Mouse (Mus musculus): ENCODE results near the gene Gm49661. TPM values are rescaled to one million over a fixed set of nuclear protein-coding genes. Genes with fewer than 3 reads are reported as not detected.

Gene Gm49661
- polyA plus RNA-seq, 1 experiment from 2014 or later: not detected

- H3K9ac ChIP-seq: no peak overlapping the region
- no peak overlapping the region for H3K4me2 ChIP-seq (replicated peaks)
- H3K4me3 ChIP-seq (replicated peaks; ENCODE audit: low read length): no peak overlapping the region
- no peaks in the 10 kb centered on the region for H3K4me1 ChIP-seq (replicated peaks; ENCODE audit: control insufficient read depth, insufficient read depth, low read length)
- no peaks in the 10 kb centered on the region for H3K9me3 ChIP-seq (ENCODE audit: control insufficient read depth, low read length)
- DNase-seq (ENCODE audit: low spot score): no peak
- ATAC-seq (ENCODE audit: low FRiP score): no peak
- H3K36me3 ChIP-seq (replicated peaks; ENCODE audit: control insufficient read depth, insufficient read depth): peaks cover 30% of the 10 kb centered on the region
- 89% methylated on average over 7 of the region's 7 CpGs for WGBS
- H3K27me3 ChIP-seq (ENCODE audit: control insufficient read depth, insufficient read depth, low read length): no peaks in the 10 kb centered on the region
- H3K27ac ChIP-seq: no peak overlapping the region
Observed at GRCm38 (mm10) chr8:84959811-84960210, 9.4 kb downstream of the Gm49661 start.

GRCm38 (mm10) chr8:84956768-84957167 lies 12.5 kb downstream of the Gm49661 start:
- Histone ChIP-seq H3K9me3 (ENCODE audit: control insufficient read depth, low read length) (no peaks in the 10 kb centered on the region), H3K27me3 (ENCODE audit: control insufficient read depth, insufficient read depth, low read length) (0 out of 2 replicates have a peak, but pooled peaks cover 7% of the 10 kb centered on the region), H3K4me2 (replicated peaks) (no peak overlapping the region), H3K36me3 (replicated peaks; ENCODE audit: control insufficient read depth, insufficient read depth) (peaks cover 30% of the 10 kb centered on the region), H3K4me3 (replicated peaks; ENCODE audit: low read length) (no peak overlapping the region), H3K4me1 (replicated peaks; ENCODE audit: control insufficient read depth, insufficient read depth, low read length) (no peaks in the 10 kb centered on the region), H3K9ac (no peak overlapping the region), H3K27ac (no peak overlapping the region)
- ATAC-seq (ENCODE audit: low FRiP score) (no peak), DNase-seq (ENCODE audit: low spot score) (peak; percentile 85)
- WGBS: 48% methylated on average over 2 of the region's 2 CpGs

DNA sequence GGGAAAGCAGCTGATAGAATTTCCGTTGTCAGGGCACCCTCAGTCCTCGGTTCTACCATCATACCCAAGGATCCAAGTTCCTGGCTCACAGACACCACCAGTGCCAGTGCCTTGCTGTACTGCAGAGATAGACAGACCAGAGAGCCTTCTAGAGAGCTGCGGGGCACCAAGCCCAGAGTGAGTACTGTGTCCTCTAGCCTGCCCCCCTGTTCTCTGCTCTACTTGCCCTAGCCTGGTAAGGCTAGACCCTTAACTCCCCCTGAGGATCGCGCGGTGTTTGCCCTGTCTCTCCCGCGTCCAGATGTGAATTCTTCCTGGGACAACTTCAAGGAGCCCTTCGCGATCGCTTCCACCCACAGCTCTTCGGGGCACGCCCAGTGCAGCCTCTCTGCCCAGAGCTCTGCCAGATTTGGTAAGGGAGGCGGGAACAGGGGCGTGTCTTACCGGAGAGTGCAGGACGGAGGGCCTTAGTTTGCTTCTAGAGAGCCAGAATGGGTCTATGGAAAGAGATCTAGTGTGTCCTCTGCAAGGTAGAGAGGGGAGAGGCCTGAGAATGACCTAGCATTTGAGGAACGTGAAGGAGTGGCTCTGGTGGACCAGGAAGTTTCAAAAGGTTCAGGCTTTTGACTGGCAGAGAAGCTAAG lies 16.5 kb downstream of the Gm49661 start:
- H3K4me2 ChIP-seq (replicated peaks): no peak overlapping the region
- no peak overlapping the region for H3K9ac ChIP-seq
- 9% methylated on average over 18 of the region's 18 CpGs for WGBS

DNA sequence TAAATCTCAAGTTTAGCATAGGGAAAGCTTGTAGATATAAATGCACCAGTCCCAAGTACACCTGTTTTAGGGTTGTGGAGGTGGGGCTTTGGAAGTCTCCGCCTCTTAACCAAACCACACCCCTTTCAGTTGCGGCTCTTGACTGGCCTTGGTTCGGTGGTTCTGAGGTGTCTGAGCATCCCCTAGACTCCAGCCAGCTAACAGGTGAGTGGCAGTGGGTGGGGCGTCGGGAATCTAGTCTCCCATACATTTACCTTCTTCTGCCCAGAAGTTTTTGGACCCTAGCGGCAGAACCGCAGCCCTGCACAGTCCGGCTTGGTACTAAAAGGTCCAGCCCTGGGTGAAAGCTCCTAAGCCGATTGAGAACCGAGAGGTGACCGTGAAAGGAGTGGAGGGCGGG lies 19.5 kb downstream of the Gm49661 start:
- H3K4me3 ChIP-seq (replicated peaks; ENCODE audit: low read length): no peak overlapping the region
- no peaks in the 10 kb centered on the region for H3K9me3 ChIP-seq (ENCODE audit: control insufficient read depth, low read length)
- WGBS: 17% methylated on average over 12 of the region's 12 CpGs
- peaks cover 16% of the 10 kb centered on the region for H3K4me1 ChIP-seq (replicated peaks; ENCODE audit: control insufficient read depth, insufficient read depth, low read length)
- no peak for DNase-seq (ENCODE audit: low spot score)
- no peak overlapping the region for H3K4me2 ChIP-seq (replicated peaks)
- no peak for ATAC-seq (ENCODE audit: low FRiP score)
- H3K27ac ChIP-seq: no peak overlapping the region
- H3K27me3 ChIP-seq (ENCODE audit: control insufficient read depth, insufficient read depth, low read length): peaks cover 57% of the 10 kb centered on the region
- H3K36me3 ChIP-seq (replicated peaks; ENCODE audit: control insufficient read depth, insufficient read depth): no peaks in the 10 kb centered on the region
- H3K9ac ChIP-seq: no peak overlapping the region

More for the DNA sequence above, 16.5 kb downstream of the Gm49661 start:
- Histone ChIP-seq H3K27me3 (ENCODE audit: control insufficient read depth, insufficient read depth, low read length) (peaks cover 34% of the 10 kb centered on the region), H3K4me3 (replicated peaks; ENCODE audit: low read length) (no peak overlapping the region), H3K36me3 (replicated peaks; ENCODE audit: control insufficient read depth, insufficient read depth) (peaks cover 7% of the 10 kb centered on the region), H3K27ac (no peak overlapping the region), H3K9me3 (ENCODE audit: control insufficient read depth, low read length) (no peaks in the 10 kb centered on the region), H3K4me1 (replicated peaks; ENCODE audit: control insufficient read depth, insufficient read depth, low read length) (no peaks in the 10 kb centered on the region)
- ATAC-seq (ENCODE audit: low FRiP score) (no peak), DNase-seq (ENCODE audit: low spot score) (no peak)

DNA sequence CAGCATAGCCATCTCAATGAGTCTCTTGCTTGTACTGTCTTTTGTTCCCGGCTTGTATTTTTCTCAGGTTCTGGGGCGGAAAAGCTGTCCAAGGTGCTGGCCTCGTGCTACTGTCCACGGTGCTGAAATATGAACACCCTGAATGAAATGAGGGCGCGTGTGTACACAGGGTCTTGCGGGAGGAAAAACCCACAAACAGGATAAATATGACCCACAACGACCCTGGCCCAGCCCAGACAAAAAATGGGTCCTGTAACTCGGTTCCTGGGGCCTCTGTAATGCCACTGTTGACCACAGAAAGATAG lies 22.0 kb downstream of the Gm49661 start:
- 11% methylated on average over 9 of the region's 9 CpGs for WGBS
- no peaks in the 10 kb centered on the region for H3K36me3 ChIP-seq (replicated peaks; ENCODE audit: control insufficient read depth, insufficient read depth)
- peak overlapping the region; percentile 82 for H3K4me2 ChIP-seq (replicated peaks)
- peaks cover 27% of the 10 kb centered on the region for H3K4me1 ChIP-seq (replicated peaks; ENCODE audit: control insufficient read depth, insufficient read depth, low read length)
- no peak overlapping the region; the same call in 1 of the 2 replicates for H3K27ac ChIP-seq
- no peaks in the 10 kb centered on the region for H3K9me3 ChIP-seq (ENCODE audit: control insufficient read depth, low read length)
- ATAC-seq (ENCODE audit: low FRiP score): no peak
- peak; percentile 42 for DNase-seq (ENCODE audit: low spot score)
- H3K27me3 ChIP-seq (ENCODE audit: control insufficient read depth, insufficient read depth, low read length): peaks cover 68% of the 10 kb centered on the region
- H3K9ac ChIP-seq: peak overlapping the region; percentile 87; the same call in 1 of the 2 replicates
- H3K4me3 ChIP-seq (replicated peaks; ENCODE audit: low read length): peak overlapping the region; percentile 70

GRCm38 (mm10) chr8:84946528-84947240 lies 22.5 kb downstream of the Gm49661 start, which contains the start of gene Rtbdn:
Gene Rtbdn (plus strand): TSS chr8:84946991.
- H3K4me3 ChIP-seq (replicated peaks; ENCODE audit: low read length): peak within 1 kb of the TSS; percentile 70
- ATAC-seq (ENCODE audit: low FRiP score): no peak
- peak; percentile 40 for DNase-seq (ENCODE audit: low spot score)
- peak within 1 kb of the TSS; percentile 87 for H3K27ac ChIP-seq
- H3K36me3 ChIP-seq (replicated peaks; ENCODE audit: control insufficient read depth, insufficient read depth): no peaks in the 10 kb centered on the region
- peaks cover 27% of the 10 kb centered on the region for H3K4me1 ChIP-seq (replicated peaks; ENCODE audit: control insufficient read depth, insufficient read depth, low read length)
- H3K4me2 ChIP-seq (replicated peaks): peak within 1 kb of the TSS; percentile 82
- H3K27me3 ChIP-seq (ENCODE audit: control insufficient read depth, insufficient read depth, low read length): peaks cover 66% of the 10 kb centered on the region
- 6% methylated on average over 17 of the region's 17 CpGs for WGBS
- no peaks in the 10 kb centered on the region for H3K9me3 ChIP-seq (ENCODE audit: control insufficient read depth, low read length)
- H3K9ac ChIP-seq: peak within 1 kb of the TSS; percentile 87

GRCm38 (mm10) chr8:84945633-84946527 lies 23.4 kb downstream of the Gm49661 start:
- 2% methylated on average over 51 of the region's 67 CpGs for whole genome bisulfite sequencing
- H3K4me1 ChIP-seq (replicated peaks; ENCODE audit: control insufficient read depth, insufficient read depth, low read length): peaks cover 27% of the 10 kb centered on the region
- peak overlapping the region; percentile 70 for H3K4me3 ChIP-seq (replicated peaks; ENCODE audit: low read length)
- peaks cover 64% of the 10 kb centered on the region for H3K27me3 ChIP-seq (ENCODE audit: control insufficient read depth, insufficient read depth, low read length)
- H3K9ac ChIP-seq: peak overlapping the region; percentile 87
- H3K27ac ChIP-seq: peak overlapping the region; percentile 87
- H3K4me2 ChIP-seq (replicated peaks): peak overlapping the region; percentile 82
- no peak for DNase-seq (ENCODE audit: low spot score)
- no peaks in the 10 kb centered on the region for H3K36me3 ChIP-seq (replicated peaks; ENCODE audit: control insufficient read depth, insufficient read depth)
- ATAC-seq (ENCODE audit: low FRiP score): peak; percentile 65
- no peaks in the 10 kb centered on the region for H3K9me3 ChIP-seq (ENCODE audit: control insufficient read depth, low read length)

GRCm38 (mm10) chr8:84945235-84945632 lies 24.0 kb downstream of the Gm49661 start:
- H3K27me3 ChIP-seq (ENCODE audit: control insufficient read depth, insufficient read depth, low read length): peaks cover 57% of the 10 kb centered on the region
- H3K4me2 ChIP-seq (replicated peaks): peak overlapping the region; percentile 82
- peaks cover 27% of the 10 kb centered on the region for H3K4me1 ChIP-seq (replicated peaks; ENCODE audit: control insufficient read depth, insufficient read depth, low read length)
- no peaks in the 10 kb centered on the region for H3K36me3 ChIP-seq (replicated peaks; ENCODE audit: control insufficient read depth, insufficient read depth)
- ATAC-seq (ENCODE audit: low FRiP score): peak; percentile 58
- peak overlapping the region; percentile 87 for H3K27ac ChIP-seq
- no peaks in the 10 kb centered on the region for H3K9me3 ChIP-seq (ENCODE audit: control insufficient read depth, low read length)
- WGBS: 4% methylated on average over 11 of the region's 11 CpGs
- H3K4me3 ChIP-seq (replicated peaks; ENCODE audit: low read length): peak overlapping the region; percentile 70
- peak; percentile 53 for DNase-seq (ENCODE audit: low spot score)
- peak overlapping the region; percentile 87 for H3K9ac ChIP-seq

All from hindbrain, embryonic 14.5 days (tissue).